In the genomic region with DNA sequence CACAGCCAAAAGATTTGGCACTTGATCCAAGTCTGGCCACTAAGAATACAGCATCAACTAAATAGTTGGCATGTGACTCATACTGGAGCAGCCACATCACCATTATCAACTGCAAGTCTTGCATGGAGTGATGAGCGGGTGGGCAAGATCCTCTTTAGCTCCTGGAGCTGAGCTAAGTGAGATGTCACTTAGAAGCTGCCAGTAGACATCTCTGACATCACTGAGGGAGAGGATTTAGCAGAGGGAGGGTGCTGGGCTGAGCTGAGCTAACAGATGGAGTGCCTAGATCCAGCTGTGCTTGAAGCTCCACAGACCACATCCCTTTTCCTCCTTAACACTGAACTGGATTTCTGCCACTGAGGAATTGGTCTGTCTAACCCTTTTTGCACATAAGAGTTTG, we compare ENCODE assay signal across 14 mouse cellular contexts.
DNase-seq lines count a peak whose midpoint lies in the region; ATAC-seq and TF ChIP-seq lines count a peak whose summit lies in the region.
"Had no signal": no experiment of that assay in that cellular context is flagged by ENCODE, and none has a peak within 500 bp of the region (broad histone marks: within the 10 kb centered on the region; RNA-seq: fewer than 3 reads in every experiment).

No protein-coding gene starts in this region.

- no peaks in the 10 kb centered on the region for H3K79me2 ChIP-seq in C2C12 (ENCODE audit: control insufficient read depth, insufficient read depth)

- TF ChIP-seq CTCF in C2C12 (IDR thresholded peaks at IDR 0.05; ENCODE audit: control insufficient read depth, insufficient read depth, insufficient read length), result no peak

- no peak overlapping the region for H3ac ChIP-seq in C2C12 (ENCODE audit: control insufficient read depth, insufficient read length, low read depth)

- H3K4me2 ChIP-seq in hindbrain, embryonic 12.5 days (replicated peaks), result no peak overlapping the region
- no peak overlapping the region for H3K4me2 ChIP-seq in midbrain, embryonic 11.5 days
- H3K4me2 ChIP-seq: liver, embryonic 15.5 days had no signal

- no peaks in the 10 kb centered on the region for H3K9me3 ChIP-seq in hindbrain, embryonic 12.5 days (replicated peaks)
- no peaks in the 10 kb centered on the region for H3K9me3 ChIP-seq in midbrain, embryonic 11.5 days (ENCODE audit: control insufficient read depth, low read length)
- H3K9me3 ChIP-seq: liver, embryonic 15.5 days had no signal

- H3K36me3 ChIP-seq in C2C12 (ENCODE audit: control insufficient read depth, insufficient read depth), result no peaks in the 10 kb centered on the region
- no peaks in the 10 kb centered on the region for H3K36me3 ChIP-seq in hindbrain, embryonic 12.5 days
- H3K36me3 ChIP-seq in midbrain, embryonic 11.5 days (ENCODE audit: control insufficient read depth, insufficient read depth, low read length), result no peaks in the 10 kb centered on the region
- H3K36me3 ChIP-seq: liver, embryonic 15.5 days had no signal

- DNase-seq in 3134 (ENCODE audit: extremely low read depth, insufficient read length, low spot score), result peak; percentile 21
- no peak for DNase-seq in midbrain, embryonic 11.5 days (ENCODE audit: low spot score, missing footprints)
- DNase-seq in heart, adult 8-10 months (ENCODE audit: low spot score), result no peak
- DNase-seq in kidney, postnatal 36 days, result no peak
- DNase-seq in ovary, postnatal 36 days (ENCODE audit: low spot score), result no peak
- DNase-seq: adrenal gland, postnatal 10 days; cerebellum, postnatal 14 days; heart, adult 2 months had no signal

- peaks cover 27% of the 10 kb centered on the region for H3K4me1 ChIP-seq in hindbrain, embryonic 12.5 days
- peaks cover 22% of the 10 kb centered on the region for H3K4me1 ChIP-seq in midbrain, embryonic 11.5 days (ENCODE audit: control insufficient read depth, insufficient read depth, low read length)
- H3K4me1 ChIP-seq: liver, embryonic 15.5 days had no signal

- WGBS in hindbrain, embryonic 12.5 days, result 67% methylated on average over 1 of the region's 1 CpGs
- WGBS in midbrain, embryonic 11.5 days, result 59% methylated on average over 1 of the region's 1 CpGs

- H3K4me3 ChIP-seq in C2C12 (ENCODE audit: insufficient read depth, poor library complexity, severe bottlenecking), result no peak overlapping the region
- no peak overlapping the region for H3K4me3 ChIP-seq in hindbrain, embryonic 12.5 days
- H3K4me3 ChIP-seq in midbrain, embryonic 11.5 days (ENCODE audit: low read depth, low read length), result no peak overlapping the region
- H3K4me3 ChIP-seq: erythroblast, embryonic 14.5 days; heart, adult 2 months; liver, embryonic 15.5 days had no signal

- no peaks in the 10 kb centered on the region for H3K27me3 ChIP-seq in C2C12 (ENCODE audit: control insufficient read depth, insufficient read depth, insufficient read length)
- no peaks in the 10 kb centered on the region for H3K27me3 ChIP-seq in hindbrain, embryonic 12.5 days
- no peaks in the 10 kb centered on the region for H3K27me3 ChIP-seq in midbrain, embryonic 11.5 days (ENCODE audit: control insufficient read depth, insufficient read depth, low read length)
- H3K27me3 ChIP-seq: liver, embryonic 15.5 days had no signal

- H3K9ac ChIP-seq in hindbrain, embryonic 12.5 days, result no peak overlapping the region
- no peak overlapping the region for H3K9ac ChIP-seq in midbrain, embryonic 11.5 days (ENCODE audit: low read length)
- H3K9ac ChIP-seq: liver, embryonic 15.5 days had no signal

- H3K79me3 ChIP-seq in C2C12 (ENCODE audit: low read depth), result no peaks in the 10 kb centered on the region

- peak overlapping the region; percentile 79; the same call in 1 of the 2 replicates for H3K27ac ChIP-seq in hindbrain, embryonic 12.5 days
- H3K27ac ChIP-seq in midbrain, embryonic 11.5 days (ENCODE audit: low read depth, low read length), result peak overlapping the region; percentile 60
- H3K27ac ChIP-seq: heart, adult 2 months; liver, embryonic 15.5 days had no signal

- no peak for ATAC-seq in hindbrain, embryonic 12.5 days (ENCODE audit: low FRiP score)
- no peak for ATAC-seq in midbrain, embryonic 11.5 days (ENCODE audit: low FRiP score)
- ATAC-seq in CD4-positive, CD25-positive, alpha-beta regulatory T cell, adult 4 months, result no peak
- ATAC-seq: inflammation-experienced regulatory T-cells, adult 6 months had no signal

TF ChIP-seq in C2C12, 6 proteins besides CTCF, POLR2A, EP300 and RAD21:
- peak; percentile 68 for TF ChIP-seq FOSL1 (IDR thresholded peaks at IDR 0.05; ENCODE audit: insufficient read depth, low read length, poor library complexity, severe bottlenecking)
- peak; percentile 29 for TF ChIP-seq USF1 (IDR thresholded peaks at IDR 0.05; ENCODE audit: low read depth)
- no peak for TF ChIP-seq CEBPB (IDR thresholded peaks at IDR 0.05; ENCODE audit: low read depth)
- TF ChIP-seq MAX (IDR thresholded peaks at IDR 0.05), result peak; percentile 48
- TF ChIP-seq MYOG (IDR thresholded peaks at IDR 0.05; ENCODE audit: control insufficient read depth, extremely low read depth, insufficient read length), result no peak
- peak; percentile 71 for TF ChIP-seq MYOD1 (IDR thresholded peaks at IDR 0.05; ENCODE audit: control insufficient read depth, insufficient read length, low read depth)
